Mouse (Mus musculus): ENCODE measurements around the gene Igf1.

Gene Igf1

GRCm38 (mm10) chr10:87860181-87861103, 2.4 kb downstream of the Igf1 start:
- DNase-seq (ENCODE audit: inconsistent age in 2 of 2, low spot score in 1 of 2): peak; percentile 42 to 80

- no peak for DNase-seq (ENCODE audit: inconsistent age in 2 of 2, low spot score in 1 of 2)
These were observed 3.0 kb downstream of the Igf1 start for GRCm38 (mm10) chr10:87861104-87861455.

GRCm38 (mm10) chr10:87862899-87863298, 4.8 kb downstream of the Igf1 start:
- DNase-seq (ENCODE audit: inconsistent age in 2 of 2, low spot score in 1 of 2): peak in 1 of 2 experiments; percentile 72

GRCm38 (mm10) chr10:87863326-87863725, 5.3 kb downstream of the Igf1 start:
- no peak for DNase-seq (ENCODE audit: inconsistent age in 2 of 2, low spot score in 1 of 2)

GRCm38 (mm10) chr10:87865712-87866111, 7.6 kb downstream of the Igf1 start:
- DNase-seq (ENCODE audit: inconsistent age in 2 of 2, low spot score in 1 of 2): peak in 1 of 2 experiments; percentile 71

- peak; percentile 50 to 85 for DNase-seq (ENCODE audit: inconsistent age in 2 of 2, low spot score in 1 of 2)
These were observed 8.4 kb downstream of the Igf1 start for GRCm38 (mm10) chr10:87866448-87866847.

GRCm38 (mm10) chr10:87867217-87867616, 9.2 kb downstream of the Igf1 start:
- DNase-seq (ENCODE audit: inconsistent age in 2 of 2, low spot score in 1 of 2): peak in 1 of 2 experiments; percentile 64

GRCm38 (mm10) chr10:87867631-87868030, 9.6 kb downstream of the Igf1 start:
- DNase-seq (ENCODE audit: inconsistent age in 2 of 2, low spot score in 1 of 2): no peak

- DNase-seq (ENCODE audit: inconsistent age in 2 of 2, low spot score in 1 of 2): no peak
These were observed 10.4 kb downstream of the Igf1 start for GRCm38 (mm10) chr10:87868349-87869053.

- no peak for DNase-seq (ENCODE audit: inconsistent age in 2 of 2, low spot score in 1 of 2)
These were observed 11.1 kb downstream of the Igf1 start for GRCm38 (mm10) chr10:87869151-87869550.

- no peak for DNase-seq (ENCODE audit: inconsistent age in 2 of 2, low spot score in 1 of 2)
These were observed 11.6 kb downstream of the Igf1 start for GRCm38 (mm10) chr10:87869691-87870090.

- DNase-seq (ENCODE audit: inconsistent age in 2 of 2, low spot score in 1 of 2): peak in 1 of 2 experiments; percentile 54
These were observed 14.0 kb downstream of the Igf1 start for GRCm38 (mm10) chr10:87871863-87872647.

- DNase-seq (ENCODE audit: inconsistent age in 2 of 2, low spot score in 1 of 2): no peak
These were observed 14.8 kb downstream of the Igf1 start for GRCm38 (mm10) chr10:87872854-87873253.

- no peak for DNase-seq (ENCODE audit: inconsistent age in 2 of 2, low spot score in 1 of 2)
These were observed 15.5 kb downstream of the Igf1 start for GRCm38 (mm10) chr10:87873516-87873915.

- DNase-seq (ENCODE audit: inconsistent age in 2 of 2, low spot score in 1 of 2): no peak
These were observed 22.2 kb downstream of the Igf1 start for GRCm38 (mm10) chr10:87880071-87880785.

- DNase-seq (ENCODE audit: inconsistent age in 2 of 2, low spot score in 1 of 2): peak in 1 of 2 experiments; percentile 62
These were observed 27.4 kb downstream of the Igf1 start for GRCm38 (mm10) chr10:87885326-87886040.

- DNase-seq (ENCODE audit: inconsistent age in 2 of 2, low spot score in 1 of 2): no peak
These were observed 31.8 kb downstream of the Igf1 start for GRCm38 (mm10) chr10:87889850-87890249.

- no peak for DNase-seq (ENCODE audit: inconsistent age in 2 of 2, low spot score in 1 of 2)
These were observed 34.2 kb downstream of the Igf1 start for GRCm38 (mm10) chr10:87892256-87892655.

- DNase-seq (ENCODE audit: inconsistent age in 2 of 2, low spot score in 1 of 2): no peak
These were observed 35.2 kb downstream of the Igf1 start for GRCm38 (mm10) chr10:87893272-87893671.

All from adrenal gland, adult (tissue).